In genomic region chr19:57358322-57358721, GRCm38 (mm10) we compare ENCODE assay signal across 8 mouse cellular contexts. TPM values are rescaled to one million over a fixed set of nuclear protein-coding genes. Genes with fewer than 3 reads are reported as not detected.
DNase-seq lines count a peak whose midpoint lies in the region; ATAC-seq and TF ChIP-seq lines count a peak whose summit lies in the region.

No protein-coding gene starts in this region.

- H3K9ac ChIP-seq in midbrain, postnatal 0 days (replicated peaks; ENCODE audit: low read length, poor library complexity, severe bottlenecking) = no peak overlapping the region
- H3K9ac ChIP-seq in midbrain, embryonic 15.5 days = no peak overlapping the region
- no peak overlapping the region for H3K9ac ChIP-seq in intestine, postnatal 0 days (ENCODE audit: low read depth, low read length)
- peak overlapping the region; percentile 56 for H3K9ac ChIP-seq in liver, embryonic 14.5 days (replicated peaks)

- no peaks in the 10 kb centered on the region for H3K27me3 ChIP-seq in midbrain, postnatal 0 days (ENCODE audit: insufficient read depth, low read length)
- H3K27me3 ChIP-seq in midbrain, embryonic 15.5 days (replicated peaks) = no peaks in the 10 kb centered on the region
- H3K27me3 ChIP-seq in intestine, postnatal 0 days (replicated peaks; ENCODE audit: control insufficient read depth, insufficient read depth, low read length) = no peaks in the 10 kb centered on the region
- H3K27me3 ChIP-seq in liver, embryonic 14.5 days (ENCODE audit: control insufficient read depth, insufficient read depth, low read length) = no peaks in the 10 kb centered on the region

- no peaks in the 10 kb centered on the region for H3K36me3 ChIP-seq in midbrain, postnatal 0 days (ENCODE audit: insufficient read depth, low read length)
- H3K36me3 ChIP-seq in midbrain, embryonic 15.5 days (replicated peaks) = no peaks in the 10 kb centered on the region
- H3K36me3 ChIP-seq in intestine, postnatal 0 days (ENCODE audit: control insufficient read depth, insufficient read depth) = no peaks in the 10 kb centered on the region; the same call in 1 of the 2 replicates
- H3K36me3 ChIP-seq in liver, embryonic 14.5 days (replicated peaks; ENCODE audit: control insufficient read depth, insufficient read depth, low read depth) = no peaks in the 10 kb centered on the region

- no peak for ATAC-seq in midbrain, postnatal 0 days (ENCODE audit: low FRiP score)
- no peak for ATAC-seq in midbrain, embryonic 15.5 days (replicated peaks)
- no peak for ATAC-seq in intestine, postnatal 0 days
- no peak for ATAC-seq in liver, embryonic 14.5 days (ENCODE audit: insufficient read depth)

- peaks cover 9% of the 10 kb centered on the region for H3K4me1 ChIP-seq in midbrain, postnatal 0 days (ENCODE audit: insufficient read depth, low read length)
- peaks cover 22% of the 10 kb centered on the region for H3K4me1 ChIP-seq in midbrain, embryonic 15.5 days
- peaks cover 10% of the 10 kb centered on the region; the same call in 1 of the 2 replicates for H3K4me1 ChIP-seq in intestine, postnatal 0 days (replicated peaks; ENCODE audit: control insufficient read depth, insufficient read depth, low read length)
- H3K4me1 ChIP-seq in liver, embryonic 14.5 days (replicated peaks; ENCODE audit: control insufficient read depth in 2 of 2, insufficient read depth in 2 of 2, low read length in 1 of 2) = peaks cover 11 to 46% of the 10 kb centered on the region in 2 experiments

- TF ChIP-seq CTCF in midbrain, postnatal 0 days (IDR thresholded peaks at IDR 0.05) = peak; percentile 65
- peak; percentile 77 for TF ChIP-seq CTCF in intestine, postnatal 0 days (IDR thresholded peaks at IDR 0.05; ENCODE audit: low read depth)
- peak; percentile 89 for TF ChIP-seq CTCF in liver, embryonic 14.5 days (IDR thresholded peaks at IDR 0.05; ENCODE audit: low read depth)

- H3K9me3 ChIP-seq in midbrain, postnatal 0 days (ENCODE audit: low read length) = no peaks in the 10 kb centered on the region
- no peaks in the 10 kb centered on the region for H3K9me3 ChIP-seq in midbrain, embryonic 15.5 days
- H3K9me3 ChIP-seq in intestine, postnatal 0 days (ENCODE audit: control insufficient read depth) = no peaks in the 10 kb centered on the region
- H3K9me3 ChIP-seq in liver, embryonic 14.5 days (ENCODE audit: control insufficient read depth, low read length) = no peaks in the 10 kb centered on the region

- peak; percentile 39 for DNase-seq in midbrain, postnatal 0 days (ENCODE audit: low spot score)
- DNase-seq in c-Kit-negative CD71-positive TER-119-positive erythroid progenitor cells, embryonic 14.5 days (ENCODE audit: low read depth, low spot score) = peak; percentile 68
- DNase-seq in gastrocnemius, postnatal 25 days = peak; percentile 74
- DNase-seq in liver, embryonic 14.5 days (ENCODE audit: low read depth in 3 of 3, low spot score in 3 of 3) = peak; percentile 71 to 78 (median 77)
- DNase-seq in retina, embryonic 14.5 days (ENCODE audit: low spot score) = peak; percentile 56
- peak; percentile 87 for DNase-seq in thymus, postnatal 25 days

- 74% methylated on average over 12 of the region's 12 CpGs for WGBS in midbrain, postnatal 0 days
- WGBS in midbrain, embryonic 15.5 days = 81% methylated on average over 12 of the region's 12 CpGs
- 45% methylated on average over 12 of the region's 12 CpGs for WGBS in intestine, postnatal 0 days
- WGBS in liver, embryonic 14.5 days (ENCODE audit: insufficient replicate concordance) = 22% methylated on average over 12 of the region's 12 CpGs

- no peak for TF ChIP-seq EP300 in liver, embryonic 14.5 days (IDR thresholded peaks at IDR 0.05; ENCODE audit: low read depth)

- 0 out of 2 replicates have a peak overlapping the region, but pooled peaks have one; percentile 9 for H3K4me2 ChIP-seq in midbrain, postnatal 0 days (ENCODE audit: low read depth, low read length, poor library complexity, severe bottlenecking)
- no peak overlapping the region for H3K4me2 ChIP-seq in midbrain, embryonic 15.5 days
- H3K4me2 ChIP-seq in intestine, postnatal 0 days (replicated peaks; ENCODE audit: low read depth) = peak overlapping the region; percentile 27; the same call in 1 of the 2 replicates
- H3K4me2 ChIP-seq in liver, embryonic 14.5 days (ENCODE audit: low read depth) = peak overlapping the region; percentile 91

- no peak overlapping the region for H3K4me3 ChIP-seq in midbrain, postnatal 0 days (ENCODE audit: low read depth, low read length)
- no peak overlapping the region for H3K4me3 ChIP-seq in midbrain, embryonic 15.5 days
- H3K4me3 ChIP-seq in intestine, postnatal 0 days (ENCODE audit: low read depth, low read length) = no peak overlapping the region
- peak overlapping the region; percentile 40 to 94 for H3K4me3 ChIP-seq in liver, embryonic 14.5 days (ENCODE audit: insufficient read depth in 1 of 2, low read depth in 2 of 2, low read length in 2 of 2)

- no peak overlapping the region for H3K27ac ChIP-seq in midbrain, postnatal 0 days (ENCODE audit: low read depth, low read length)
- H3K27ac ChIP-seq in midbrain, embryonic 15.5 days = no peak overlapping the region
- peak overlapping the region; percentile 50; the same call in 1 of the 2 replicates for H3K27ac ChIP-seq in intestine, postnatal 0 days (ENCODE audit: low read depth, low read length)
- 0 out of 2 replicates have a peak overlapping the region, but pooled peaks have one; percentile 19 for H3K27ac ChIP-seq in liver, embryonic 14.5 days

RNA-seq across cellular contexts. Expression of gene Fam160b1, which starts 2.2 kb away (rescaled TPM):
- 19.9 and 22.4 TPM in 2 replicates for total RNA-seq in midbrain, postnatal 0 days (2014; rRNA removed)
- 10.7 and 11.0 TPM in 2 replicates for polyA plus RNA-seq in midbrain, postnatal 0 days (2015; fragmentation: Nextera tagmentation; extraction: Ambion mirVana)
- 12.9 and 14.1 TPM in 2 replicates for polyA plus RNA-seq in midbrain, embryonic 15.5 days (2015; fragmentation: Nextera tagmentation; extraction: Ambion mirVana)
- total RNA-seq in gastrocnemius, postnatal 25 days (2021) = 1 to 10 TPM; 8.2 to 9.0 TPM
- 13.9 and 14.9 TPM in 2 replicates for polyA plus RNA-seq in intestine, postnatal 0 days (2015; fragmentation: Nextera tagmentation; extraction: Ambion mirVana)
- 4.8 and 5.1 TPM in 2 replicates for polyA plus RNA-seq in liver, embryonic 14.5 days (2012; rRNA removed)
- polyA plus RNA-seq in liver, embryonic 14.5 days (2014; fragmentation: Nextera tagmentation; extraction: Ambion mirVana) = 5.4 and 6.4 TPM in 2 replicates

RNA-seq across cellular contexts. Expression of gene Ablim1, which starts 43.6 kb away (rescaled TPM):
- total RNA-seq in midbrain, postnatal 0 days (2014; rRNA removed) = 81.2 and 104 TPM in 2 replicates
- polyA plus RNA-seq in midbrain, postnatal 0 days (2015; fragmentation: Nextera tagmentation; extraction: Ambion mirVana) = 50.7 and 53.2 TPM in 2 replicates
- 57.4 and 64.5 TPM in 2 replicates for polyA plus RNA-seq in midbrain, embryonic 15.5 days (2015; fragmentation: Nextera tagmentation; extraction: Ambion mirVana)
- 10 to 100 TPM; 37.6 to 41.4 TPM for total RNA-seq in gastrocnemius, postnatal 25 days (2021)
- 24.4 and 28.7 TPM in 2 replicates for polyA plus RNA-seq in intestine, postnatal 0 days (2015; fragmentation: Nextera tagmentation; extraction: Ambion mirVana)
- polyA plus RNA-seq in liver, embryonic 14.5 days (2012; rRNA removed) = 2.8 and 3.0 TPM in 2 replicates
- 4.7 and 6.3 TPM in 2 replicates for polyA plus RNA-seq in liver, embryonic 14.5 days (2014; fragmentation: Nextera tagmentation; extraction: Ambion mirVana)

Comparison
In these comparisons a context has a peak if more than half of its experiments do, and no peak if none do; other contexts are left out.
1. H3K27ac ChIP-seq: peak in intestine, postnatal 0 days (single experiment) and liver, embryonic 14.5 days (single experiment); none in midbrain, postnatal 0 days (single experiment) and midbrain, embryonic 15.5 days (single experiment).
2. H3K4me3 ChIP-seq: peak in liver, embryonic 14.5 days (2 of 2); none in midbrain, postnatal 0 days (single experiment), midbrain, embryonic 15.5 days (single experiment) and intestine, postnatal 0 days (single experiment).
3. Peak in every context shown above with its lines, with median percentiles within 50 percentile points of each other: DNase-seq and CTCF ChIP-seq.